Mouse (Mus musculus): ENCODE data around the gene Hlcs. TPM values are rescaled to one million over a fixed set of nuclear protein-coding genes. Genes with fewer than 3 reads are reported as not detected.
A peak's percentile ranks its signal among the peaks of the same experiment; 100 is the strongest.

Gene Hlcs
- polyA plus RNA-seq, 1 experiment from 2014 or later: 7.4 TPM

DNA sequence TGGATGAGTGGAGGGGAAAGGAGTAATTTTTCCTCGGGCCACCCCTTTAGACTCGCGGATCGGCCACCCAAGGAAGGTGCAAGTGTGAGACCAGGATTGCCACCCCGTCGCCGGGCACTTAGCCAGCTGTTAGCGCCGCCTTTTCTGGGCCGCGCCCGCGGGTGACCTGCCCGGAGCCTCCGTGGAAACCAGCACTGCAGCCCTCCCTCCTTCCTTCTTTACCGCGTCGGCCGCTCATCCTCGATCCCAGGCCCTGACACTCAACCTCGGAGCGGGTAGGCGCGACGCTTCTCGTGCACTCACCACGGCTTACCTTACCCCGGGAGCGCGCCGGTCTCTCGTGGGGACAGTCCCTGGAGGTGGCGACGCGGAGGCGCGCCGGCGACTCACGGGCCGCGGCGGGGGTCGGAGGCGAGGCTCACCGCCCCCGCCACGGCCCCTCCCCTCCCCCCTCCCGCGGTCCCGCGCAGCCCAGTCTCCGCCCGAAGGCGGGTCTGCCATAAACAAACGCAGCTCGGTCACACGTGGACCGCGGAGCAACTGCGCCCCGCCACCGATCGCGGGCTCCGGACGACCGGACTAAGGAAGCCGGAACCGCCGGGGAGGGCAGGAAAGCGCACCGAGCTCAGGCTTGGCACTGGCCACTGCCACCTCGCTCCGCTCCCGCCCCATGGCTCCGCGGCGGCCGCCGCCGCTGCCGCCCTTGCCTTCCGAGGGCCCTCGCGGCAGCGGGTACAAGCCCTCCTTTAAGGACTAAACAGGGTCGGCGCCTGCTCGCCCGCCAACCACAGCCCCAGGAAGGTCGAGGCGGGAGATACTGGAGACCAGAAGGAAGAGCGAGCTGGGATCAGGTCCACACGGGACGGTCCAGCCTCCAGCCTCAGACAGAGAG, 228.4 kb downstream of the Hlcs start, which contains the start of gene Sim2:
Sim2 (plus strand) TSS at position 221 of the 892 bp plus-strand sequence.
- H3K27me3 ChIP-seq: peaks cover 97% of the 10 kb centered on the region
- no peaks in the 10 kb centered on the region for H3K9me3 ChIP-seq (replicated peaks)
- 2% methylated on average over 84 of the region's 96 CpGs for WGBS
- H3K36me3 ChIP-seq: no peaks in the 10 kb centered on the region
- peaks cover 24% of the 10 kb centered on the region for H3K4me1 ChIP-seq (replicated peaks)
- H3K4me3 ChIP-seq: peak within 1 kb of the TSS; percentile 49
- peak within 1 kb of the TSS; percentile 23 for H3K9ac ChIP-seq
- no peak within 1 kb of the TSS for H3K27ac ChIP-seq
- peak within 1 kb of the TSS; percentile 78 for H3K4me2 ChIP-seq
- no peak for ATAC-seq (replicated peaks; ENCODE audit: insufficient number of reproducible peaks, insufficient read depth, low FRiP score, low read depth)

GRCm38 (mm10) chr16:94083848-94084525, 229.4 kb downstream of the Hlcs start:
- no peak overlapping the region for H3K9ac ChIP-seq
- H3K27ac ChIP-seq: no peak overlapping the region
- WGBS: 1% methylated on average over 41 of the region's 41 CpGs
- H3K9me3 ChIP-seq (replicated peaks): no peaks in the 10 kb centered on the region
- no peaks in the 10 kb centered on the region for H3K36me3 ChIP-seq
- peaks cover 30% of the 10 kb centered on the region for H3K4me1 ChIP-seq (replicated peaks)
- H3K4me3 ChIP-seq: peak overlapping the region; percentile 49; the same call in 1 of the 2 replicates
- H3K27me3 ChIP-seq: peaks cover 97% of the 10 kb centered on the region
- no peak for ATAC-seq (replicated peaks; ENCODE audit: insufficient number of reproducible peaks, insufficient read depth, low FRiP score, low read depth)
- peak overlapping the region; percentile 78; the same call in 1 of the 2 replicates for H3K4me2 ChIP-seq

DNA sequence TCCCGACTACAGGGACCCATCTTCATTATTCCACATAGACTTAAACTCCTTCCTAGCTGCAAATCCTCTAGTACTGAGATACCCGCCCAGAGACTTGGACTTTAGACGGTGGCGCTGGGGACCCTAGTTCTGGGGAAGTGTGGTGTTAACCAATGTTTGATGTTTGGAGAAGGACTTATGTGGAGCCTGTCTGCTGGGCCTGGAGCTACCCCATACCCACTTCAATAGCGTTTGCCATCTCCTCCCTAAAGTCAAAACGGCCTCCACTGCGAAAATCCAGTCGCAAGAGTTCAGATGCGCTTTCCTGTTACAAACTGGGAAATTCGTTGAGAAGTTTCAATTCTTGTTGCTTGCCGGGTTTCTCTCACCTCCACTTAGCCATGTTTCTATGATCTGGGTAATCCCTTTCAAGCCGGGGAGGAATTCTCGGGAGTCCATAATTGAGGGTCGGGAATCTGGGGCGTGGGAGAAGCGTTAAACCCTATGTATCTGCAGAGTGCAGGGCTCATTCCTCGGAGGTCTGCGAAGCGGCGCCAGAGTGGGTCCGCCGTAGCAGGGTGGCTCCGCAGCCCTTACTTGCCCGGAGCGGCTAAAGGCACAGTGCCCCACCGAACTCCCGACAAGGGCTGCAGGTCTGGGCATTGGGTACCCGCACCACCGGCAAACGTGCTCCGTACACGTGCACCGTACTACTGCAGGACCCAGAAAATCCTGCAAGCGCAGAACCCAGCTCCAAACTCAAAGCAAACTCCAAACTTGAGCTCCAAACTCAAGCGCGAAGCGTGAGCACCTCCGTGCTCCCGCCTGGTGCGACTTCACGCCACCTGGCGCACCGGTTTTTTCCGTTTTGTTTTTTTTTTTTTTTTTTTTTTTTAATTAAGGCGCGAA, 230.2 kb downstream of the Hlcs start:
- WGBS: 2% methylated on average over 46 of the region's 46 CpGs
- ATAC-seq (replicated peaks; ENCODE audit: insufficient number of reproducible peaks, insufficient read depth, low FRiP score, low read depth): no peak
- Histone ChIP-seq H3K4me1 (replicated peaks) (peaks cover 31% of the 10 kb centered on the region), H3K4me2 (no peak overlapping the region), H3K27ac (no peak overlapping the region), H3K9ac (no peak overlapping the region), H3K36me3 (no peaks in the 10 kb centered on the region), H3K27me3 (peaks cover 95% of the 10 kb centered on the region), H3K4me3 (no peak overlapping the region), H3K9me3 (replicated peaks) (no peaks in the 10 kb centered on the region)

GRCm38 (mm10) chr16:94081996-94082708, 231.2 kb downstream of the Hlcs start:
- H3K27me3 ChIP-seq: peaks cover 95% of the 10 kb centered on the region
- no peaks in the 10 kb centered on the region for H3K9me3 ChIP-seq (replicated peaks)
- H3K4me1 ChIP-seq (replicated peaks): peaks cover 28% of the 10 kb centered on the region
- H3K36me3 ChIP-seq: no peaks in the 10 kb centered on the region
- H3K9ac ChIP-seq: no peak overlapping the region
- no peak for ATAC-seq (replicated peaks; ENCODE audit: insufficient number of reproducible peaks, insufficient read depth, low FRiP score, low read depth)
- no peak overlapping the region for H3K4me2 ChIP-seq
- no peak overlapping the region for H3K27ac ChIP-seq
- WGBS: 6% methylated on average over 8 of the region's 8 CpGs
- no peak overlapping the region for H3K4me3 ChIP-seq

DNA sequence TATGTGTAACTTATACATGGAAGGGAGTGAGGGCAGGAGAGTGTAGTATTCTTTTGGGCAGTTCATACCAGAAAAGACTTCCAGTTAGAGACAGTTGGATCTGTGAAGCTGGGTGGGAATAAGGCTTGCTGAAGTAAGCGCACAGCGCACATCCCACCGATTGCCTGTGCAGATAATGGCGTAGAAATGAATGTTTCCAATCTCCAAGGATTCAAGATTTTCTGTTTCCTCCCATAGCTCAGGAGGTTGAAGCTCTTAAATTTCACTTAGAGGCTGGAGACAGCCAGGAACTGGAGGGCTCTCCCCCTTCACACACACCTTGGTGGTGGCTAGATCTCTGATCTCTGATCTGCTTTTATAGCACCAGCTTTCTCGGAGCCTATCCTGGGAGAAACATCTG, 231.8 kb downstream of the Hlcs start:
- no peak overlapping the region for H3K9ac ChIP-seq
- WGBS: 24% methylated on average over 5 of the region's 5 CpGs

GRCm38 (mm10) chr16:94079856-94080555, 233.4 kb downstream of the Hlcs start:
- H3K9ac ChIP-seq: no peak overlapping the region
- no peak for ATAC-seq (replicated peaks; ENCODE audit: insufficient number of reproducible peaks, insufficient read depth, low FRiP score, low read depth)

More for the DNA sequence above, 231.8 kb downstream of the Hlcs start:
- H3K4me1 ChIP-seq (replicated peaks): peaks cover 23% of the 10 kb centered on the region
- H3K27me3 ChIP-seq: peaks cover 95% of the 10 kb centered on the region
- no peak for ATAC-seq (replicated peaks; ENCODE audit: insufficient number of reproducible peaks, insufficient read depth, low FRiP score, low read depth)
- no peak overlapping the region for H3K4me3 ChIP-seq
- H3K36me3 ChIP-seq: no peaks in the 10 kb centered on the region
- no peaks in the 10 kb centered on the region for H3K9me3 ChIP-seq (replicated peaks)
- H3K27ac ChIP-seq: no peak overlapping the region
- H3K4me2 ChIP-seq: no peak overlapping the region

GRCm38 (mm10) chr16:94079075-94079855, 234.1 kb downstream of the Hlcs start:
- Histone ChIP-seq H3K4me1 (replicated peaks) (peaks cover 7% of the 10 kb centered on the region; the same call in 1 of the 2 replicates), H3K4me3 (0 out of 2 replicates have a peak overlapping the region, but pooled peaks have one; percentile 5), H3K9me3 (replicated peaks) (no peaks in the 10 kb centered on the region), H3K36me3 (no peaks in the 10 kb centered on the region), H3K9ac (no peak overlapping the region), H3K27ac (no peak overlapping the region), H3K27me3 (peaks cover 93% of the 10 kb centered on the region), H3K4me2 (no peak overlapping the region)
- ATAC-seq (replicated peaks; ENCODE audit: insufficient number of reproducible peaks, insufficient read depth, low FRiP score, low read depth): no peak
- 2% methylated on average over 47 of the region's 47 CpGs for WGBS

More at GRCm38 (mm10) chr16:94079856-94080555, 233.4 kb downstream of the Hlcs start:
- H3K4me1 ChIP-seq (replicated peaks): peaks cover 12% of the 10 kb centered on the region
- no peak overlapping the region for H3K4me3 ChIP-seq
- H3K27ac ChIP-seq: no peak overlapping the region
- peaks cover 98% of the 10 kb centered on the region for H3K27me3 ChIP-seq
- WGBS: 9% methylated on average over 13 of the region's 13 CpGs
- no peaks in the 10 kb centered on the region for H3K9me3 ChIP-seq (replicated peaks)
- H3K36me3 ChIP-seq: no peaks in the 10 kb centered on the region
- H3K4me2 ChIP-seq: no peak overlapping the region
